Mouse (Mus musculus): ENCODE measurements around the gene Uaca. TPM values are rescaled to one million over a fixed set of nuclear protein-coding genes. Genes with fewer than 3 reads are reported as not detected.
A peak's percentile ranks its signal among the peaks of the same experiment; 100 is the strongest.

Gene Uaca
- total RNA-seq (2021) (10 to 100 TPM; 42.7 to 53.5 TPM), polyA plus RNA-seq (2012; rRNA removed) (10.6 and 14.8 TPM in 2 replicates)
- long read RNA-seq, full-length matches to known transcripts = 25 of 47 reads
- long read RNA-seq, partial matches to known transcripts = 15 of 47 reads
- long read RNA-seq, other reads (novel, unspliced or antisense) = 7 of 47 reads

GRCm38 (mm10) chr9:60794210-60794840 is at the start of gene Uaca:
Uaca (plus strand) TSS chr9:60794542.
- TF ChIP-seq CTCF (IDR thresholded peaks at IDR 0.05) (peak; percentile 81), POLR2A (IDR thresholded peaks at IDR 0.05; ENCODE audit: insufficient read depth, low read depth, low read length) (peak; percentile 76), EP300 (IDR thresholded peaks at IDR 0.05; ENCODE audit: insufficient read depth, low read depth, low read length) (peak; percentile 65; the same call in 1 of the 2 replicates)
- Histone ChIP-seq H3K36me3 (ENCODE audit: control insufficient read depth, insufficient read depth, low read length) (no peaks in the 10 kb centered on the region), H3K4me3 (peak within 1 kb of the TSS; percentile 94), H3K27ac (peak within 1 kb of the TSS; percentile 94), H3K4me1 (ENCODE audit: control insufficient read depth, insufficient read depth, low read length) (peaks cover 3% of the 10 kb centered on the region), H3K9ac (ENCODE audit: low read depth, low read length) (peak within 1 kb of the TSS; percentile 93), H3K79me2 (replicated peaks; ENCODE audit: control insufficient read depth, insufficient read depth, low read length) (0 out of 2 replicates have a peak, but pooled peaks cover 2% of the 10 kb centered on the region), H3K27me3 (ENCODE audit: control insufficient read depth, insufficient read depth, low read length) (no peaks in the 10 kb centered on the region)
- whole genome bisulfite sequencing = under 1% methylated on average over 45 of the region's 45 CpGs
- intact Hi-C loops (cut with DNase I) = loop anchor here (1.0 to 2.0 kb wide), 2 partner anchors 38 to 64 kb away; no protein-coding TSS in a partner anchor
- DNase-seq = peak; percentile 94 to 95

- Histone ChIP-seq H3K27ac (peak overlapping the region; percentile 47; the same call in 1 of the 2 replicates), H3K36me3 (ENCODE audit: control insufficient read depth, insufficient read depth, low read length) (no peaks in the 10 kb centered on the region), H3K27me3 (ENCODE audit: control insufficient read depth, insufficient read depth, low read length) (no peaks in the 10 kb centered on the region), H3K4me1 (ENCODE audit: control insufficient read depth, insufficient read depth, low read length) (peaks cover 15% of the 10 kb centered on the region), H3K79me2 (replicated peaks; ENCODE audit: control insufficient read depth, insufficient read depth, low read length) (no peaks in the 10 kb centered on the region), H3K9ac (ENCODE audit: low read depth, low read length) (no peak overlapping the region), H3K4me3 (no peak overlapping the region)
- intact Hi-C loops (cut with DNase I) = loop anchor here (1.0 to 2.0 kb wide), 2 partner anchors 27 to 500 kb away; no protein-coding TSS in a partner anchor
- no peak for DNase-seq
- no peak for TF ChIP-seq CTCF (IDR thresholded peaks at IDR 0.05)
- TF ChIP-seq EP300 (IDR thresholded peaks at IDR 0.05; ENCODE audit: insufficient read depth, low read depth, low read length) = no peak
- no peak for TF ChIP-seq POLR2A (IDR thresholded peaks at IDR 0.05; ENCODE audit: insufficient read depth, low read depth, low read length)
- 46% methylated on average over 4 of the region's 4 CpGs for whole genome bisulfite sequencing
These were observed 49.4 kb upstream of the Uaca start for GRCm38 (mm10) chr9:60744971-60745370.

DNA sequence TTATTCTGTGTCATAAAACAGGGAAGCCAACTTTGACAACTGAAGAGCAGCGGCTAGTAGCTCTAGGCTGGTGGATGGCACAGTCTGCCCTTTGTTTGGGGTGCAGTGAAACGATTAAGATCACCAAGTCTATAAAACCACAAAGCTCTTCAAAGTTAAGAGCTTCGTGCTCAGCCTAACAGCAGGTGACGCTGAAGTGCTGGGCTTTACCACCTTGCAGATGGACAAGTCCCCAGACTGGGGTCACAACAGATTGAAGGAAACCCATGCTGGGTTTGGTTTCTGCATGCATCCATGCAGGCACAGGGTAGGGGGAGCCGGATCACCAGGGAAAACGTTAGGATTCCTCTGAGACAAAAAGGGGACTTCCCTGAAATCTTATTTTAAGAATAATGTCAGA is 47.8 kb upstream of the Uaca start:
- intact Hi-C loops (cut with DNase I) = no loop called here

DNA sequence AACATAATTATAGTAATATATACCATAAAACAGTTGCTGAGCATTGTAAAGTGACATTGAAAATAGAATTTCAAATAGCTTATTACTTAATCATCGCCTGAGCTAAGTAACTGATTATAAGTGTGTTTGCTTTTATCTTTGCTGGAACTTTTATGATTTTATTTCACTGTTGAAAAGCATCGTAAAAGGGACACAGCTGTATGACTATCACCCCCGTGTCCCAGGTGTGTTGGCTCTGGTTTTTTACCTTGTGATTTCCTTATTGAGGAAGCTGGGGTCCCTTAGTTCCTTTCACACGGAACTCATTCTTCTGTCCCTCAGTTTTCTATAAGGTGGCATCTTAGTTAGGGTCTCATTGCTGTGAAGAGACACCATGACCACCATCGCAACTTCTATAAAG is 46.7 kb upstream of the Uaca start:
- Histone ChIP-seq H3K27ac (no peak overlapping the region), H3K4me1 (ENCODE audit: control insufficient read depth, insufficient read depth, low read length) (peaks cover 5% of the 10 kb centered on the region; the same call in 1 of the 2 replicates), H3K27me3 (ENCODE audit: control insufficient read depth, insufficient read depth, low read length) (no peaks in the 10 kb centered on the region), H3K36me3 (ENCODE audit: control insufficient read depth, insufficient read depth, low read length) (no peaks in the 10 kb centered on the region), H3K4me3 (no peak overlapping the region), H3K9ac (ENCODE audit: low read depth, low read length) (no peak overlapping the region), H3K79me2 (replicated peaks; ENCODE audit: control insufficient read depth, insufficient read depth, low read length) (no peaks in the 10 kb centered on the region)
- TF ChIP-seq EP300 (IDR thresholded peaks at IDR 0.05; ENCODE audit: insufficient read depth, low read depth, low read length) (no peak), CTCF (IDR thresholded peaks at IDR 0.05) (no peak), POLR2A (IDR thresholded peaks at IDR 0.05; ENCODE audit: insufficient read depth, low read depth, low read length) (no peak)
- intact Hi-C loops (cut with DNase I) = no loop called here
- WGBS = 86% methylated on average over 5 of the region's 5 CpGs
- no peak for DNase-seq

More for the DNA sequence above, 47.8 kb upstream of the Uaca start:
- Histone ChIP-seq H3K27ac (no peak overlapping the region), H3K4me1 (ENCODE audit: control insufficient read depth, insufficient read depth, low read length) (peaks cover 10% of the 10 kb centered on the region), H3K9ac (ENCODE audit: low read depth, low read length) (no peak overlapping the region), H3K79me2 (replicated peaks; ENCODE audit: control insufficient read depth, insufficient read depth, low read length) (no peaks in the 10 kb centered on the region), H3K27me3 (ENCODE audit: control insufficient read depth, insufficient read depth, low read length) (no peaks in the 10 kb centered on the region), H3K36me3 (ENCODE audit: control insufficient read depth, insufficient read depth, low read length) (no peaks in the 10 kb centered on the region), H3K4me3 (no peak overlapping the region)
- 65% methylated on average over 6 of the region's 6 CpGs for WGBS
- TF ChIP-seq EP300 (IDR thresholded peaks at IDR 0.05; ENCODE audit: insufficient read depth, low read depth, low read length) (no peak), CTCF (IDR thresholded peaks at IDR 0.05) (no peak), POLR2A (IDR thresholded peaks at IDR 0.05; ENCODE audit: insufficient read depth, low read depth, low read length) (no peak)
- DNase-seq = no peak

- Histone ChIP-seq H3K9ac (ENCODE audit: low read depth, low read length) (no peak overlapping the region), H3K27me3 (ENCODE audit: control insufficient read depth, insufficient read depth, low read length) (no peaks in the 10 kb centered on the region), H3K79me2 (replicated peaks; ENCODE audit: control insufficient read depth, insufficient read depth, low read length) (no peaks in the 10 kb centered on the region), H3K4me3 (no peak overlapping the region), H3K4me1 (ENCODE audit: control insufficient read depth, insufficient read depth, low read length) (peaks cover 2% of the 10 kb centered on the region; the same call in 1 of the 2 replicates), H3K36me3 (ENCODE audit: control insufficient read depth, insufficient read depth, low read length) (no peaks in the 10 kb centered on the region), H3K27ac (no peak overlapping the region)
- no peak for DNase-seq
- intact Hi-C loops (cut with DNase I) = no loop called here
- WGBS = 90% methylated on average over 2 of the region's 2 CpGs
- TF ChIP-seq EP300 (IDR thresholded peaks at IDR 0.05; ENCODE audit: insufficient read depth, low read depth, low read length) (no peak), CTCF (IDR thresholded peaks at IDR 0.05) (no peak), POLR2A (IDR thresholded peaks at IDR 0.05; ENCODE audit: insufficient read depth, low read depth, low read length) (no peak)
These were observed 46.2 kb upstream of the Uaca start for GRCm38 (mm10) chr9:60748191-60748590.

DNA sequence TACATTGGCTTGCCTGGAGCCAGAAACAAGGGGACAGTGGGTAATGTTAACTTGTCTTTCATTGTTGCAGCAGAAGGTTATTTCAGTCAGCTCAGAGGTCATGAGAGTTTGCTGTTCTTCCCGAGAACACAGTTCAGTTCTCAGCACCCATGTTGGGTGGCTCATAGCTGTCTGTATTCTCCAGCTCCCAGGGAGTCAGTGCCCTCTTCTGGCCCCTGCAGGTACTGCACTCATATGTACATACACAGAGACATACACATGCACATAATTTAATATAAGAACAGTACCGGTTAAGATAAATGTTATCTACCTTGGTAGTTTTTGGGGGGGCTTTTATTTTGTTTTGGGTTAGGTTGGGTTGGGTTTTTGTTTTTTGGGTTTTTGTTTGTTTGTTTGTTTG is 45.2 kb upstream of the Uaca start:
- no peak for DNase-seq
- Histone ChIP-seq H3K4me3 (no peak overlapping the region), H3K79me2 (replicated peaks; ENCODE audit: control insufficient read depth, insufficient read depth, low read length) (no peaks in the 10 kb centered on the region), H3K36me3 (ENCODE audit: control insufficient read depth, insufficient read depth, low read length) (no peaks in the 10 kb centered on the region), H3K27me3 (ENCODE audit: control insufficient read depth, insufficient read depth, low read length) (no peaks in the 10 kb centered on the region), H3K27ac (no peak overlapping the region), H3K9ac (ENCODE audit: low read depth, low read length) (no peak overlapping the region), H3K4me1 (ENCODE audit: control insufficient read depth, insufficient read depth, low read length) (no peaks in the 10 kb centered on the region)
- TF ChIP-seq CTCF (IDR thresholded peaks at IDR 0.05) (peak; percentile 52), POLR2A (IDR thresholded peaks at IDR 0.05; ENCODE audit: insufficient read depth, low read depth, low read length) (no peak)
- WGBS = 91% methylated on average over 2 of the region's 2 CpGs
- intact Hi-C loops (cut with DNase I) = no loop called here

Data from heart, adult 2 months (tissue).